Comparison of ENCODE assay signal across 8 mouse cellular contexts in the genomic region with DNA sequence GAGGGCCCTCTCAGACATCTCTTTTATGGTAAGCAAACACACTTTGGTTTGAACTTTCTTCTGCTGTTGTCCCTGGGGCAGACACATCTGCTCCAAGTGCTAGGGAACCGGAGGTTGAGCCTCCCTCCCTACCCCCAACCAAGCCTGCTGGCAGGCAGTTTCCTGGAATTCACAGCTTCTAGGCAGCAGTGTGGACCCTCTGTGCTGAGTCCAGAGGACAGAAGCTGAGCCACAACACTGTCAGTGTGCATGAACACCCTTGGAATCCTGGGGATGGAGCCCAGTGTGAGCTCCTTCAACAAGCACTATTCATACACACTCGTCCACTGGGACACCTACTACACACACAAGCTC. TPM values are rescaled to one million over a fixed set of nuclear protein-coding genes. Genes with fewer than 3 reads are reported as not detected.
DNase-seq lines count a peak whose midpoint lies in the region; ATAC-seq and TF ChIP-seq lines count a peak whose summit lies in the region.
"Had no signal": no experiment of that assay in that cellular context is flagged by ENCODE, and none has a peak within 500 bp of the region (broad histone marks: within the 10 kb centered on the region; RNA-seq: fewer than 3 reads in every experiment).

No protein-coding gene starts in this region.

- 32% methylated on average over 2 of the region's 2 CpGs for WGBS in embryonic facial prominence, embryonic 10.5 days
- WGBS in embryonic facial prominence, embryonic 15.5 days: 27% methylated on average over 2 of the region's 2 CpGs
- 29% methylated on average over 2 of the region's 2 CpGs for WGBS in kidney, adult 2 months
- 54% methylated on average over 2 of the region's 2 CpGs for WGBS in liver, postnatal 0 days (ENCODE audit: insufficient replicate concordance)

- peak overlapping the region; percentile 26 for H3K4me2 ChIP-seq in embryonic facial prominence, embryonic 15.5 days (replicated peaks)
- H3K4me2 ChIP-seq in liver, postnatal 0 days (ENCODE audit: low read depth, low read length): no peak overlapping the region

- no peak overlapping the region for H3K9ac ChIP-seq in embryonic facial prominence, embryonic 15.5 days
- H3K9ac ChIP-seq in liver, postnatal 0 days (replicated peaks): peak overlapping the region; percentile 31; the same call in 1 of the 2 replicates

- no peak for ATAC-seq in embryonic facial prominence, embryonic 15.5 days (ENCODE audit: insufficient number of reproducible peaks, low FRiP score, low TSS enrichment, low read depth)
- ATAC-seq in liver, postnatal 0 days: no peak

- no peaks in the 10 kb centered on the region for H3K27me3 ChIP-seq in embryonic facial prominence, embryonic 10.5 days (replicated peaks; ENCODE audit: low read depth, poor library complexity, severe bottlenecking)
- H3K27me3 ChIP-seq in embryonic facial prominence, embryonic 15.5 days: no peaks in the 10 kb centered on the region
- H3K27me3 ChIP-seq in kidney, adult 2 months (replicated peaks; ENCODE audit: control insufficient read depth, insufficient read depth, low read length): no peaks in the 10 kb centered on the region
- no peaks in the 10 kb centered on the region for H3K27me3 ChIP-seq in liver, postnatal 0 days (ENCODE audit: insufficient read depth, low read length)

- peaks cover 95% of the 10 kb centered on the region for H3K4me1 ChIP-seq in embryonic facial prominence, embryonic 10.5 days
- H3K4me1 ChIP-seq in embryonic facial prominence, embryonic 15.5 days: peaks cover 78% of the 10 kb centered on the region
- peaks cover 46% of the 10 kb centered on the region for H3K4me1 ChIP-seq in kidney, adult 2 months (ENCODE audit: control insufficient read depth, insufficient read depth, low read length)
- peaks cover 43% of the 10 kb centered on the region for H3K4me1 ChIP-seq in liver, postnatal 0 days (ENCODE audit: insufficient read depth)

- peak overlapping the region; percentile 33 for H3K4me3 ChIP-seq in embryonic facial prominence, embryonic 10.5 days
- H3K4me3 ChIP-seq in embryonic facial prominence, embryonic 15.5 days (replicated peaks): 0 out of 2 replicates have a peak overlapping the region, but pooled peaks have one; percentile 0
- no peak overlapping the region for H3K4me3 ChIP-seq in kidney, adult 2 months (ENCODE audit: insufficient read depth, low read depth, low read length)
- H3K4me3 ChIP-seq in liver, postnatal 0 days (ENCODE audit: low read depth, low read length): no peak overlapping the region

- H3K27ac ChIP-seq in embryonic facial prominence, embryonic 10.5 days (replicated peaks): peak overlapping the region; percentile 81
- H3K27ac ChIP-seq in embryonic facial prominence, embryonic 15.5 days (replicated peaks): peak overlapping the region; percentile 86
- peak overlapping the region; percentile 72 for H3K27ac ChIP-seq in kidney, adult 2 months (ENCODE audit: insufficient read depth, low read depth, low read length)
- H3K27ac ChIP-seq in liver, postnatal 0 days (ENCODE audit: low read depth): peak overlapping the region; percentile 59

- H3K9me3 ChIP-seq in embryonic facial prominence, embryonic 10.5 days: no peaks in the 10 kb centered on the region
- no peaks in the 10 kb centered on the region for H3K9me3 ChIP-seq in embryonic facial prominence, embryonic 15.5 days (replicated peaks)
- H3K9me3 ChIP-seq in liver, postnatal 0 days (ENCODE audit: low read length): no peaks in the 10 kb centered on the region

- no peak for DNase-seq in embryonic facial prominence, embryonic 10.5 days (ENCODE audit: low spot score)
- peak; percentile 91 for DNase-seq in kidney, adult 2 months
- no peak for DNase-seq in liver, postnatal 0 days
- no peak for DNase-seq in cerebellum, adult 18-20 months
- DNase-seq in frontal cortex, postnatal 10 days (ENCODE audit: low spot score in 2 of 2): no peak
- DNase-seq in gastrocnemius, postnatal 25 days: no peak

- TF ChIP-seq EP300 in liver, postnatal 0 days (IDR thresholded peaks at IDR 0.05; ENCODE audit: low read depth): no peak

- H3K36me3 ChIP-seq in embryonic facial prominence, embryonic 10.5 days (replicated peaks): peaks cover 48% of the 10 kb centered on the region
- H3K36me3 ChIP-seq in embryonic facial prominence, embryonic 15.5 days: peaks cover 10% of the 10 kb centered on the region; the same call in 1 of the 2 replicates
- no peaks in the 10 kb centered on the region for H3K36me3 ChIP-seq in kidney, adult 2 months (ENCODE audit: control insufficient read depth, insufficient read depth, low read length)
- H3K36me3 ChIP-seq in liver, postnatal 0 days (replicated peaks; ENCODE audit: insufficient read depth, low read length): no peaks in the 10 kb centered on the region; the same call in 1 of the 2 replicates

- TF ChIP-seq CTCF in kidney, adult 2 months (conservative IDR thresholded peaks at IDR 0.05; ENCODE audit: insufficient read depth, insufficient read length, low read depth, low read length): no peak
- TF ChIP-seq CTCF in liver, postnatal 0 days (IDR thresholded peaks at IDR 0.05; ENCODE audit: low read depth): no peak

- no peak for TF ChIP-seq POLR2A in kidney, adult 2 months (IDR thresholded peaks at IDR 0.05; ENCODE audit: low read depth, low read length)

RNA-seq across cellular contexts. Expression of gene 4930404H24Rik, which starts 55.3 kb away (rescaled TPM):
- polyA plus RNA-seq in embryonic facial prominence, embryonic 10.5 days (2016; fragmentation: Nextera tagmentation; extraction: Ambion mirVana): not detected in 2 replicates
- polyA plus RNA-seq in embryonic facial prominence, embryonic 15.5 days (2015; fragmentation: Nextera tagmentation; extraction: Ambion mirVana): not detected in 2 replicates
- not detected in 2 replicates for polyA plus RNA-seq in kidney, adult 2 months (2012; rRNA removed)
- polyA plus RNA-seq in liver, postnatal 0 days (2015; fragmentation: Nextera tagmentation; extraction: Ambion mirVana): not detected in 2 replicates
- not detected for total RNA-seq in gastrocnemius, postnatal 25 days (2021)
- total RNA-seq: megakaryocyte-erythroid progenitor cell, adult 5-6 weeks had no signal

Comparison
In these comparisons a context has a peak if more than half of its experiments do, and no peak if none do; other contexts are left out.
1. H3K4me3 ChIP-seq: peak in embryonic facial prominence, embryonic 10.5 days (single experiment) and embryonic facial prominence, embryonic 15.5 days (single experiment); none in kidney, adult 2 months (single experiment) and liver, postnatal 0 days (single experiment).
2. Peak in every context shown above with its lines, with median percentiles within 50 percentile points of each other: H3K27ac ChIP-seq.